Mouse (Mus musculus) kidney, embryonic 14.5 days (tissue): ENCODE results near the gene Bahcc1. TPM values are rescaled to one million over a fixed set of nuclear protein-coding genes. Genes with fewer than 3 reads are reported as not detected.

Experiments
- ATAC-seq: fragments of 200-750 bp; cut with Nextera tagmentation; 2 replicates; pipeline ENCODE4 v1.8.0; 2017; ENCODE audit warnings: moderate number of reproducible peaks, mild to moderate bottlenecking, moderate TSS enrichment, moderate library complexity; ENCODE audit not compliant: low FRiP score, low TSS enrichment
- H3K27ac ChIP-seq: fragments of 300-500 bp; sonication (generic); 2 replicates; pipeline ENCODE4 v1.5.1; 2014; ENCODE audit warnings: low read depth, mild to moderate bottlenecking, low read length, moderate library complexity, mixed read lengths
- H3K27me3 ChIP-seq: fragments of 300-500 bp; sonication (generic); 2 replicates; pipeline ENCODE4 v1.6.1; 2014; ENCODE audit warnings: mild to moderate bottlenecking, low read length; ENCODE audit not compliant: control insufficient read depth, insufficient read depth
- H3K36me3 ChIP-seq: fragments of 300-500 bp; sonication (generic); 2 replicates; pipeline ENCODE4 v1.6.1; 2014; ENCODE audit warnings: low read length, mixed read lengths; ENCODE audit not compliant: control insufficient read depth, insufficient read depth
- H3K4me1 ChIP-seq: fragments of 300-500 bp; sonication (generic); 2 replicates; pipeline ENCODE4 v1.6.1; 2014; ENCODE audit warnings: low read length, mixed read lengths; ENCODE audit not compliant: control insufficient read depth, insufficient read depth
- H3K4me2 ChIP-seq: fragments of 300-500 bp; sonication (generic); replicated peaks from 2 replicates; pipeline ENCODE4 v1.6.1; 2014; ENCODE audit warnings: low read depth, mild to moderate bottlenecking, low read length
- H3K4me3 ChIP-seq: fragments of 300-500 bp; sonication (generic); 2 replicates; pipeline ENCODE4 v1.5.1; 2014; ENCODE audit warnings: mild to moderate bottlenecking, low read length
- H3K9ac ChIP-seq: fragments of 300-500 bp; sonication (generic); 2 replicates; pipeline ENCODE4 v1.6.1; 2014; ENCODE audit warnings: low read depth, mild to moderate bottlenecking, low read length, moderate library complexity
- H3K9me3 ChIP-seq: fragments of 300-500 bp; sonication (generic); 2 replicates; pipeline ENCODE4 v1.6.1; 2016; ENCODE audit warnings: low read length; ENCODE audit not compliant: control insufficient read depth
- WGBS: fragments of 180-500 bp; shearing (Covaris S2); extraction: QIAGEN DNeasy Blood & Tissue Kit; methylation state at CpG from one replicate; pipeline ENCODE4 v1.1.7; 2014; 5-methylcytosine and 5-hydroxymethylcytosine counted together
- polyA plus RNA-seq: library from polyadenylated mRNA; unstranded; fragments of >200 nt; fragmentation: Nextera tagmentation; extraction: Ambion mirVana; gene quantifications from 2 replicates; pipeline ENCODE4 v1.2.1, GENCODE M21; 2014

Gene Bahcc1
- polyA plus RNA-seq, result 20.3 and 27.2 TPM in 2 replicates

- peak within 1 kb of the TSS; percentile 99 for H3K9ac ChIP-seq
- ATAC-seq, result peak; percentile 91
- H3K9me3 ChIP-seq, result no peaks in the 10 kb centered on the region
- H3K27ac ChIP-seq, result peak within 1 kb of the TSS; percentile 95
- H3K4me3 ChIP-seq, result peak within 1 kb of the TSS; percentile 92
- H3K4me2 ChIP-seq, result peak within 1 kb of the TSS; percentile 98
- peaks cover 30% of the 10 kb centered on the region for H3K4me1 ChIP-seq
- peaks cover 6% of the 10 kb centered on the region; the same call in 1 of the 2 replicates for H3K36me3 ChIP-seq
- H3K27me3 ChIP-seq, result no peaks in the 10 kb centered on the region
- 2% methylated on average over 36 of the region's 36 CpGs for WGBS
Observed at GRCm38 (mm10) chr11:120232230-120233097, at the start of gene Bahcc1. TSS of gene Bahcc1 (plus strand) at chr11:120232947.

GRCm38 (mm10) chr11:120183180-120183579, 49.6 kb upstream of the Bahcc1 start:
- Histone ChIP-seq H3K4me2 (no peak overlapping the region), H3K4me3 (no peak overlapping the region), H3K36me3 (peaks cover 2% of the 10 kb centered on the region; the same call in 1 of the 2 replicates), H3K27me3 (no peaks in the 10 kb centered on the region), H3K27ac (peak overlapping the region; percentile 99; the same call in 1 of the 2 replicates), H3K4me1 (peaks cover 57% of the 10 kb centered on the region), H3K9ac (no peak overlapping the region; the same call in 1 of the 2 replicates), H3K9me3 (no peaks in the 10 kb centered on the region)
- 53% methylated on average over 1 of the region's 1 CpGs for WGBS
- ATAC-seq, result no peak

GRCm38 (mm10) chr11:120183708-120184107, 49.0 kb upstream of the Bahcc1 start:
- Histone ChIP-seq H3K36me3 (peaks cover 2% of the 10 kb centered on the region; the same call in 1 of the 2 replicates), H3K27ac (peak overlapping the region; percentile 99), H3K9me3 (no peaks in the 10 kb centered on the region), H3K9ac (no peak overlapping the region; the same call in 1 of the 2 replicates), H3K4me1 (peaks cover 57% of the 10 kb centered on the region), H3K4me3 (no peak overlapping the region), H3K4me2 (no peak overlapping the region; the same call in 1 of the 2 replicates), H3K27me3 (no peaks in the 10 kb centered on the region)
- WGBS, result 37% methylated on average over 11 of the region's 11 CpGs
- ATAC-seq, result no peak

GRCm38 (mm10) chr11:120184371-120185315, 48.1 kb upstream of the Bahcc1 start:
- ATAC-seq, result peak; percentile 24; the same call in 1 of the 2 replicates
- Histone ChIP-seq H3K4me2 (peak overlapping the region; percentile 92), H3K9ac (peak overlapping the region; percentile 99), H3K4me3 (peak overlapping the region; percentile 96), H3K4me1 (peaks cover 52% of the 10 kb centered on the region), H3K9me3 (no peaks in the 10 kb centered on the region), H3K27ac (peak overlapping the region; percentile 99), H3K27me3 (no peaks in the 10 kb centered on the region), H3K36me3 (peaks cover 2% of the 10 kb centered on the region; the same call in 1 of the 2 replicates)
- 3% methylated on average over 16 of the region's 16 CpGs for WGBS

GRCm38 (mm10) chr11:120185316-120186141, 47.2 kb upstream of the Bahcc1 start:
- no peak for ATAC-seq
- Histone ChIP-seq H3K4me2 (peak overlapping the region; percentile 92), H3K4me1 (peaks cover 57% of the 10 kb centered on the region), H3K9ac (peak overlapping the region; percentile 99), H3K27ac (peak overlapping the region; percentile 99), H3K36me3 (peaks cover 2% of the 10 kb centered on the region; the same call in 1 of the 2 replicates), H3K4me3 (peak overlapping the region; percentile 96), H3K27me3 (no peaks in the 10 kb centered on the region), H3K9me3 (no peaks in the 10 kb centered on the region)
- WGBS, result under 1% methylated on average over 54 of the region's 54 CpGs

GRCm38 (mm10) chr11:120186145-120186740, 46.5 kb upstream of the Bahcc1 start:
- 4% methylated on average over 18 of the region's 18 CpGs for WGBS
- H3K4me1 ChIP-seq, result peaks cover 64% of the 10 kb centered on the region
- H3K27ac ChIP-seq, result peak overlapping the region; percentile 99
- H3K36me3 ChIP-seq, result peaks cover 2% of the 10 kb centered on the region; the same call in 1 of the 2 replicates
- H3K4me3 ChIP-seq, result peak overlapping the region; percentile 96
- H3K4me2 ChIP-seq, result peak overlapping the region; percentile 92
- H3K27me3 ChIP-seq, result no peaks in the 10 kb centered on the region
- H3K9ac ChIP-seq, result peak overlapping the region; percentile 99
- H3K9me3 ChIP-seq, result no peaks in the 10 kb centered on the region
- ATAC-seq, result no peak

GRCm38 (mm10) chr11:120186821-120187235, 45.9 kb upstream of the Bahcc1 start:
- H3K27me3 ChIP-seq, result no peaks in the 10 kb centered on the region
- H3K4me1 ChIP-seq, result peaks cover 66% of the 10 kb centered on the region
- H3K9me3 ChIP-seq, result no peaks in the 10 kb centered on the region
- H3K36me3 ChIP-seq, result peaks cover 2% of the 10 kb centered on the region; the same call in 1 of the 2 replicates
- peak overlapping the region; percentile 99 for H3K9ac ChIP-seq
- 2% methylated on average over 20 of the region's 20 CpGs for WGBS
- H3K4me2 ChIP-seq, result peak overlapping the region; percentile 92
- ATAC-seq, result no peak
- H3K27ac ChIP-seq, result peak overlapping the region; percentile 99
- H3K4me3 ChIP-seq, result peak overlapping the region; percentile 96
